8 mouse cellular contexts compared by ENCODE assay signal in the genomic region with DNA sequence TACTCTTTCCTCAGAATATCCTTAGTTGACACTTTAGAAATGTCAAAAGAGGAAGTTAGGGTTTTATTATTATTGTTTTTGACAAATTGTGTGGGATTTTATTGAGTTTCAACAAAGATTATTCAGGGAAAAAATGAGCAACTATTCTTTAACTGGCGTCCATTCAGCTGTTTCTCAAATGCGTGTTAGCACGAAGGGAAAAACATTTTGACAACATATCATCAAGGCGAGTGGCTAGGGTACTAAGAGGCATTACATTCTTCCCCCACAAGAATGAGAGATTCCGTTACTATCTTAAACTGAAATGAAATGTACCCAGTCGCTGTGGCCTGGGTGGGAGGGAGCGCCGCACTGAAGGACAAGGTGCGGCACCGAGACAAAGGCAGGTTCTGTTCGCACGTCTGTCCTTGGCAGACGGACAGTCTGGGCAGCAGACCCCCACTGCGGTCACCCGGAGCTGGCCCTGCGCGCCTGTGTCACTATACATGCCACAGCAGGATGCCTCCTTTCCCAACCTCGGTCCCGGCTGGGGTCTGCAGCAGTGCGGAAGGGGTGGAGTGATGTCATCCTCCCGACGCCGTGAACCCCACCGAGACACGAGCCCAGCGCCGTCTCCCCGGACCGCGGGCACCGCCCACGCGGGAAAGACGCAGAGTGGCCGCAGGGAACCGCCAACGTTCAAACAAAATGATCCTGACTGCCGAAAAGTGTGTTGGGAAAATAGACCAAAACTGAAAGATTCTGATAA. TPM values are rescaled to one million over a fixed set of nuclear protein-coding genes. Genes with fewer than 3 reads are reported as not detected.
DNase-seq lines count a peak whose midpoint lies in the region; ATAC-seq and TF ChIP-seq lines count a peak whose summit lies in the region.
"Not testable (repeated sequence)": the region's sequence is repeated elsewhere in the genome, so short reads cannot be mapped to it uniquely, and the experiment has no call there.

No protein-coding gene starts in this region.

- H3K4me3 ChIP-seq in brown adipose tissue, adult 24 weeks (ENCODE audit: insufficient read depth, low read depth, low read length): peak overlapping the region; percentile 56
- peak overlapping the region; percentile 54 for H3K4me3 ChIP-seq in forebrain, embryonic 10.5 days
- H3K4me3 ChIP-seq in heart, postnatal 0 days (ENCODE audit: low read depth, low read length): peak overlapping the region; percentile 45
- peak overlapping the region; percentile 60 for H3K4me3 ChIP-seq in liver, embryonic 15.5 days (replicated peaks)
- peak overlapping the region; percentile 43 for H3K4me3 ChIP-seq in stomach, embryonic 15.5 days (replicated peaks)

- peak; percentile 43 for DNase-seq in CD4-positive helper T cell, adult 2 months (ENCODE audit: low read depth, low spot score)
- peak; percentile 21 for DNase-seq in forebrain, embryonic 10.5 days (ENCODE audit: extremely low spot score, low spot score)
- DNase-seq in heart, postnatal 0 days (ENCODE audit: low spot score): peak; percentile 5
- peak; percentile 73 for DNase-seq in kidney, postnatal 10 days
- DNase-seq in natural killer cell, adult 2 months (ENCODE audit: low spot score in 2 of 2): peak; percentile 36 to 38

- H3K27me3 ChIP-seq in forebrain, embryonic 10.5 days (ENCODE audit: poor library complexity, severe bottlenecking); heart, postnatal 0 days (ENCODE audit: control insufficient read depth, insufficient read depth, low read length); liver, embryonic 15.5 days; stomach, embryonic 15.5 days (replicated peaks): not testable (repeated sequence)

- not testable (repeated sequence) for TF ChIP-seq CTCF in heart, postnatal 0 days (IDR thresholded peaks at IDR 0.05; ENCODE audit: low read depth)

- H3K36me3 ChIP-seq in forebrain, embryonic 10.5 days (replicated peaks); heart, postnatal 0 days (replicated peaks; ENCODE audit: control insufficient read depth, insufficient read depth, low read length); liver, embryonic 15.5 days (replicated peaks); stomach, embryonic 15.5 days: not testable (repeated sequence)

- H3K9me3 ChIP-seq in forebrain, embryonic 10.5 days; heart, postnatal 0 days (replicated peaks; ENCODE audit: control insufficient read depth, low read length); liver, embryonic 15.5 days (replicated peaks); stomach, embryonic 15.5 days: not testable (repeated sequence)

- 5% methylated on average over 38 of the region's 38 CpGs for WGBS in forebrain, embryonic 10.5 days
- WGBS in heart, postnatal 0 days: 2% methylated on average over 34 of the region's 38 CpGs
- WGBS in liver, embryonic 15.5 days (ENCODE audit: insufficient replicate concordance): 2% methylated on average over 38 of the region's 38 CpGs
- 2% methylated on average over 38 of the region's 38 CpGs for WGBS in stomach, embryonic 15.5 days

- peak; percentile 31 for ATAC-seq in heart, postnatal 0 days (ENCODE audit: insufficient read depth, low read depth)
- peak; percentile 65 for ATAC-seq in liver, embryonic 15.5 days (ENCODE audit: insufficient read depth)
- ATAC-seq in stomach, embryonic 15.5 days (ENCODE audit: insufficient read depth, low FRiP score, low read depth): peak; percentile 36; the same call in 1 of the 2 replicates

- H3K9ac ChIP-seq in heart, postnatal 0 days (replicated peaks; ENCODE audit: low read depth, low read length); stomach, embryonic 15.5 days: not testable (repeated sequence)
- H3K9ac ChIP-seq in liver, embryonic 15.5 days: peak overlapping the region; percentile 45

- H3K4me2 ChIP-seq in heart, postnatal 0 days (ENCODE audit: low read depth, low read length): peak overlapping the region; percentile 61
- peak overlapping the region; percentile 78 for H3K4me2 ChIP-seq in liver, embryonic 15.5 days
- H3K4me2 ChIP-seq in stomach, embryonic 15.5 days: peak overlapping the region; percentile 67

- not testable (repeated sequence) for H3K4me1 ChIP-seq in brown adipose tissue, adult 24 weeks (ENCODE audit: control insufficient read depth, insufficient read depth, insufficient read length, low read length); forebrain, embryonic 10.5 days; heart, postnatal 0 days (ENCODE audit: control insufficient read depth, insufficient read depth); liver, embryonic 15.5 days (replicated peaks); stomach, embryonic 15.5 days

- TF ChIP-seq EP300 in heart, postnatal 0 days (IDR thresholded peaks at IDR 0.05; ENCODE audit: low read depth): not testable (repeated sequence)

- not testable (repeated sequence) for H3K27ac ChIP-seq in brown adipose tissue, adult 24 weeks (replicated peaks; ENCODE audit: low read depth, low read length); heart, postnatal 0 days (ENCODE audit: low read depth); liver, embryonic 15.5 days (replicated peaks); stomach, embryonic 15.5 days
- H3K27ac ChIP-seq in forebrain, embryonic 10.5 days: peak overlapping the region; percentile 58; the same call in 1 of the 2 replicates

RNA-seq across cellular contexts. Expression of gene Dynlt1a, which starts 0.7 kb away (rescaled TPM):
- polyA plus RNA-seq in brown adipose tissue, adult 24 weeks (2012; ENCODE audit: insufficient read depth, insufficient read length, missing spikeins): 2.0 TPM in 1 of 2 replicates, not detected in the other
- polyA plus RNA-seq in forebrain, embryonic 10.5 days (2016; fragmentation: Nextera tagmentation; extraction: Ambion mirVana): 22.2 and 25.9 TPM in 2 replicates
- 3.9 and 6.0 TPM in 2 replicates for total RNA-seq in heart, postnatal 0 days (2014; rRNA removed; ENCODE audit: low replicate concordance)
- 6.6 and 7.7 TPM in 2 replicates for polyA plus RNA-seq in heart, postnatal 0 days (2015; fragmentation: Nextera tagmentation; extraction: Ambion mirVana)
- 5.5 and 5.6 TPM in 2 replicates for polyA plus RNA-seq in liver, embryonic 15.5 days (2015; fragmentation: Nextera tagmentation; extraction: Ambion mirVana)
- polyA plus RNA-seq in stomach, embryonic 15.5 days (2015; fragmentation: Nextera tagmentation; extraction: Ambion mirVana): 13.6 and 16.0 TPM in 2 replicates

RNA-seq across cellular contexts. Expression of gene Tmem181a, which starts 59.9 kb away (rescaled TPM):
- 4.2 and 4.6 TPM in 2 replicates for polyA plus RNA-seq in brown adipose tissue, adult 24 weeks (2012; ENCODE audit: insufficient read depth, insufficient read length, missing spikeins)
- polyA plus RNA-seq in forebrain, embryonic 10.5 days (2016; fragmentation: Nextera tagmentation; extraction: Ambion mirVana): 22.7 and 23.3 TPM in 2 replicates
- 10.0 and 17.9 TPM in 2 replicates for total RNA-seq in heart, postnatal 0 days (2014; rRNA removed; ENCODE audit: low replicate concordance)
- 10.0 and 12.0 TPM in 2 replicates for polyA plus RNA-seq in heart, postnatal 0 days (2015; fragmentation: Nextera tagmentation; extraction: Ambion mirVana)
- polyA plus RNA-seq in liver, embryonic 15.5 days (2015; fragmentation: Nextera tagmentation; extraction: Ambion mirVana): 2.5 and 2.9 TPM in 2 replicates
- 20.7 and 22.3 TPM in 2 replicates for polyA plus RNA-seq in stomach, embryonic 15.5 days (2015; fragmentation: Nextera tagmentation; extraction: Ambion mirVana)

Comparison
In these comparisons a context has a peak if more than half of its experiments do, and no peak if none do; other contexts are left out.
1. DNase-seq: peak in every context shown above with its lines; median percentile 73 in kidney, postnatal 10 days; 43 in CD4-positive helper T cell, adult 2 months; 37 in natural killer cell, adult 2 months; 21 in forebrain, embryonic 10.5 days; 5 in heart, postnatal 0 days.